Mouse (Mus musculus) MEL (cell line): ENCODE measurements at regions not wholly inside any gene's neighbourhood (a gene's known extent, or its start where the extent isn't known, plus 50 kb on each side); places are given as distances from the start of the nearest gene placed in this dataset.

Source experiments
- DNase-seq: peaks from one replicate; pipeline ENCODE4 v3.0.0; 2011; ENCODE audit warnings: low read depth, low spot score
- H3K27ac ChIP-seq: 2 replicates; pipeline ENCODE4 v1.5.1; 2012; ENCODE audit warnings: low read depth, mild to moderate bottlenecking, control low read depth, low read length, moderate library complexity; ENCODE audit not compliant: control insufficient read depth
- H3K27me3 ChIP-seq, 2 experiments: fragments of 150-350 bp in 1 of 2; sonication (generic) in 1 of 2; 2 replicates each; pipeline ENCODE4 v1.6.1; 2012; ENCODE audit warnings: low read length in 2 of 2, mild to moderate bottlenecking in 2 of 2, improper control_type of control experiment in 1 of 2, moderate library complexity in 1 of 2; ENCODE audit not compliant: insufficient read depth in 2 of 2, control insufficient read depth in 1 of 2
- H3K36me3 ChIP-seq, 2 experiments: 2 replicates each; pipeline ENCODE4 v1.6.1; 2012 to 2014; ENCODE audit warnings: low read length in 2 of 2, improper control_type of control experiment in 1 of 2, inconsistent platforms in 1 of 2, mild to moderate bottlenecking in 1 of 2; ENCODE audit not compliant: insufficient read depth in 2 of 2, control insufficient read depth in 1 of 2
- H3K4me1 ChIP-seq, 2 experiments: fragments of 150-350 bp in 1 of 2; sonication (generic) in 1 of 2; 2 replicates each; pipeline ENCODE4 v1.6.1; 2012; ENCODE audit warnings: low read length in 2 of 2, improper control_type of control experiment in 1 of 2, mild to moderate bottlenecking in 1 of 2; ENCODE audit not compliant: insufficient read depth in 2 of 2, control insufficient read depth in 1 of 2
- H3K4me3 ChIP-seq, 2 experiments: fragments of 150-350 bp in 1 of 2; sonication (generic) in 1 of 2; 2 replicates each; pipeline ENCODE4 v1.5.1; 2012; ENCODE audit warnings: low read depth in 2 of 2, low read length in 2 of 2, mild to moderate bottlenecking in 2 of 2, moderate library complexity in 2 of 2, control low read depth in 1 of 2, improper control_type of control experiment in 1 of 2; ENCODE audit not compliant: control insufficient read depth in 1 of 2, insufficient read depth in 1 of 2
- H3K79me2 ChIP-seq: 2 replicates; pipeline ENCODE4 v1.6.1; 2012; ENCODE audit warnings: mild to moderate bottlenecking, low read length, moderate library complexity; ENCODE audit not compliant: control insufficient read depth, poor library complexity, insufficient read depth
- H3K9ac ChIP-seq: 2 replicates; pipeline ENCODE4 v1.6.1; 2012; ENCODE audit warnings: low read depth, mild to moderate bottlenecking, control low read depth, low read length, moderate library complexity; ENCODE audit not compliant: control insufficient read depth, poor library complexity, severe bottlenecking
- H3K9me3 ChIP-seq: fragments of 150-350 bp; sonication (generic); replicated peaks from 2 replicates; pipeline ENCODE4 v1.6.1; 2012; ENCODE audit warnings: mild to moderate bottlenecking, low read length, improper control_type of control experiment, moderate library complexity; ENCODE audit not compliant: insufficient read depth
- CTCF ChIP-seq, 3 experiments: IDR thresholded peaks in 2 of 3; conservative IDR thresholded peaks in 1 of 3; 2 replicates each; pipeline ENCODE4 v1.5.1; 2011 to 2012; ENCODE audit warnings: low read length in 3 of 3, low read depth in 2 of 3, mild to moderate bottlenecking in 2 of 3, improper control_type of control experiment in 1 of 3, inconsistent platforms in 1 of 3, mixed read lengths in 1 of 3, moderate library complexity in 1 of 3; ENCODE audit not compliant: control insufficient read depth in 1 of 3, insufficient read depth in 1 of 3, poor library complexity in 1 of 3, severe bottlenecking in 1 of 3
- ELF1 ChIP-seq: IDR thresholded peaks from 2 replicates; pipeline ENCODE4 v1.6.1; 2014; ENCODE audit warnings: low read depth, mild to moderate bottlenecking, inconsistent platforms, low read length, improper control_type of control experiment, moderate library complexity
- EP300 ChIP-seq, 2 experiments: IDR thresholded peaks; 2 replicates each; pipeline ENCODE4 v1.6.1; 2011; ENCODE audit warnings: improper control_type of control experiment in 2 of 2, low read length in 2 of 2, low read depth in 1 of 2, mild to moderate bottlenecking in 1 of 2
- ETS1 ChIP-seq: IDR thresholded peaks from 2 replicates; pipeline ENCODE4 v1.6.1; 2012; ENCODE audit warnings: low read depth, mild to moderate bottlenecking, inconsistent platforms, low read length, improper control_type of control experiment, moderate library complexity
- GATA1 ChIP-seq: IDR thresholded peaks from 2 replicates; pipeline ENCODE4 v1.6.1; 2011; ENCODE audit warnings: low read depth, low read length, improper control_type of control experiment
- KAT2A ChIP-seq: conservative IDR thresholded peaks from 2 replicates; pipeline ENCODE4 v1.6.1; 2012; ENCODE audit warnings: low read depth, low read length, improper control_type of control experiment, inconsistent platforms
- MAX ChIP-seq: IDR thresholded peaks from 2 replicates; pipeline ENCODE4 v1.6.1; 2011; ENCODE audit warnings: low read length, improper control_type of control experiment
- MEF2A ChIP-seq: IDR thresholded peaks from 2 replicates; pipeline ENCODE4 v1.6.1; 2014; ENCODE audit warnings: low read depth, mild to moderate bottlenecking, inconsistent platforms, low read length, improper control_type of control experiment; ENCODE audit not compliant: poor library complexity, insufficient replicate concordance, severe bottlenecking; ENCODE audit errors: extremely low read depth
- MXI1 ChIP-seq: IDR thresholded peaks from 2 replicates; pipeline ENCODE4 v1.6.1; 2011; ENCODE audit warnings: mild to moderate bottlenecking, low read depth, low read length, improper control_type of control experiment
- MYC ChIP-seq: IDR thresholded peaks from 2 replicates; pipeline ENCODE4 v1.6.1; 2011; ENCODE audit warnings: low read depth, mild to moderate bottlenecking, low read length, improper control_type of control experiment, moderate library complexity
- NRF1 ChIP-seq: IDR thresholded peaks from 2 replicates; pipeline ENCODE4 v1.6.1; 2014; ENCODE audit warnings: low read depth, mild to moderate bottlenecking, inconsistent platforms, low read length, improper control_type of control experiment, moderate library complexity; ENCODE audit not compliant: poor library complexity, insufficient read depth, severe bottlenecking
- POLR2A ChIP-seq, 2 experiments: IDR thresholded peaks; 2 replicates each; pipeline ENCODE4 v1.6.1; 2011 to 2012; ENCODE audit warnings: low read length in 2 of 2, mild to moderate bottlenecking in 2 of 2, control low read depth in 1 of 2, improper control_type of control experiment in 1 of 2, low read depth in 1 of 2, moderate library complexity in 1 of 2; ENCODE audit not compliant: control insufficient read depth in 1 of 2, insufficient read depth in 1 of 2, poor library complexity in 1 of 2
- POLR2AphosphoS2 ChIP-seq: IDR thresholded peaks from 2 replicates; pipeline ENCODE4 v1.6.1; 2011; ENCODE audit warnings: low read length, improper control_type of control experiment
- POLR2AphosphoS5 ChIP-seq: IDR thresholded peaks from 2 replicates; pipeline ENCODE4 v1.6.1; 2012; ENCODE audit warnings: low read depth, borderline replicate concordance, mild to moderate bottlenecking, inconsistent platforms, low read length, moderate library complexity, mixed read lengths
- RCOR1 ChIP-seq: IDR thresholded peaks from 2 replicates; pipeline ENCODE4 v1.6.1; 2012; ENCODE audit warnings: low read depth, mild to moderate bottlenecking, inconsistent platforms, low read length, improper control_type of control experiment
- SIN3A ChIP-seq: IDR thresholded peaks from 2 replicates; pipeline ENCODE4 v1.6.1; 2012; ENCODE audit warnings: low read length, improper control_type of control experiment, inconsistent platforms
- SMC3 ChIP-seq: IDR thresholded peaks from 2 replicates; pipeline ENCODE4 v1.6.1; 2011; ENCODE audit warnings: low read depth, low read length, improper control_type of control experiment
- TAL1 ChIP-seq: IDR thresholded peaks from 2 replicates; pipeline ENCODE4 v1.6.1; 2012; ENCODE audit warnings: mild to moderate bottlenecking, inconsistent platforms, low read length, moderate library complexity, mixed read lengths
- UBTF ChIP-seq: IDR thresholded peaks from 2 replicates; pipeline ENCODE4 v1.6.1; 2012; ENCODE audit warnings: low read depth, mild to moderate bottlenecking, inconsistent platforms, low read length, improper control_type of control experiment, moderate library complexity, borderline replicate concordance; ENCODE audit not compliant: insufficient read depth
- USF1 ChIP-seq: IDR thresholded peaks from 2 replicates; pipeline ENCODE4 v1.6.1; 2014; ENCODE audit warnings: low read depth, mild to moderate bottlenecking, inconsistent platforms, low read length, improper control_type of control experiment, moderate library complexity
- USF2 ChIP-seq, 2 experiments: IDR thresholded peaks; 2 replicates each; pipeline ENCODE4 v1.6.1; 2011 to 2012; ENCODE audit warnings: improper control_type of control experiment in 2 of 2, low read length in 2 of 2, borderline replicate concordance in 1 of 2, inconsistent platforms in 1 of 2, low read depth in 1 of 2, mild to moderate bottlenecking in 1 of 2; ENCODE audit not compliant: insufficient read depth in 1 of 2
- ZC3H11A ChIP-seq: IDR thresholded peaks from 2 replicates; pipeline ENCODE4 v1.6.1; 2012; ENCODE audit warnings: low read depth, mild to moderate bottlenecking, inconsistent platforms, low read length, improper control_type of control experiment
- ZMIZ1 ChIP-seq: IDR thresholded peaks from 2 replicates; pipeline ENCODE4 v1.6.1; 2012; ENCODE audit warnings: low read depth, mild to moderate bottlenecking, inconsistent platforms, low read length, improper control_type of control experiment, moderate library complexity
- ZNF384 ChIP-seq: IDR thresholded peaks from 2 replicates; pipeline ENCODE4 v1.6.1; 2012; ENCODE audit warnings: low read depth, mild to moderate bottlenecking, inconsistent platforms, low read length, improper control_type of control experiment

DNA sequence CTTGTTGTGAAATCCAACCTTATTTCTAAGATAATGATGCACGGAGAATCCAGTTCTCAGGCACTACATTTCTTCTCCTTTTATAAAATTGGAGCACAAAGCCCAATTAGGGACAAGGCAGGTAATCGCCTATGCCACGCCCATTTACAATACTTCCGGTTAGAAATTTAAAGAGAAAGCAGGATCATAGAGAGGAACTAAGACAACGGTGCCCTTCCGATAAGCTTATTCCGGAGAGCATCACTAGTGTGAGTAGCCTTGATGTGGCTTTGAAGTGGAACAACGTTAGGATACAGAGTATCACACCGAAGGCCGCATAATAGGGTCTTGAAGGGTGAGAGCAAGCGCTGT, 2604.9 kb upstream of the 5930422O12Rik start:
- no peak for DNase-seq
- Histone ChIP-seq H3K79me2 (no peaks in the 10 kb centered on the region), H3K4me1 (no peaks in the 10 kb centered on the region), H3K27ac (no peak overlapping the region), H3K4me3 (no peak overlapping the region), H3K9me3 (no peaks in the 10 kb centered on the region), H3K27me3 (no peaks in the 10 kb centered on the region), H3K9ac (no peak overlapping the region), H3K36me3 (no peaks in the 10 kb centered on the region)
- no peak for TF ChIP-seq ZC3H11A
- TF ChIP-seq SIN3A: no peak
- TF ChIP-seq POLR2AphosphoS2: no peak
- no peak for TF ChIP-seq UBTF
- no peak for TF ChIP-seq GATA1
- TF ChIP-seq POLR2AphosphoS5: no peak
- no peak for TF ChIP-seq NRF1
- no peak for TF ChIP-seq POLR2A (IDR thresholded peaks at IDR 0.05; ENCODE audit: control insufficient read depth in 1 of 2, insufficient read depth in 1 of 2, low read depth in 1 of 2, low read length in 2 of 2, poor library complexity in 1 of 2)
- TF ChIP-seq ELF1: no peak

GRCm38 (mm10) chr8:30826021-30826420, 2602.5 kb upstream of the 5930422O12Rik start:
- Histone ChIP-seq H3K79me2 (no peaks in the 10 kb centered on the region), H3K4me3 (no peak overlapping the region), H3K27me3 (no peaks in the 10 kb centered on the region), H3K4me1 (no peaks in the 10 kb centered on the region), H3K27ac (no peak overlapping the region), H3K9me3 (no peaks in the 10 kb centered on the region), H3K9ac (no peak overlapping the region), H3K36me3 (no peaks in the 10 kb centered on the region)
- no peak for TF ChIP-seq ETS1
- no peak for TF ChIP-seq CTCF (IDR thresholded peaks at IDR 0.05 in 2 of 3, conservative IDR thresholded peaks at IDR 0.05 in 1 of 3; ENCODE audit: control insufficient read depth in 1 of 3, insufficient read depth in 1 of 3, low read depth in 2 of 3, low read length in 3 of 3, poor library complexity in 1 of 3, severe bottlenecking in 1 of 3)
- TF ChIP-seq ZNF384: no peak
- no peak for TF ChIP-seq MXI1
- no peak for TF ChIP-seq TAL1
- no peak for TF ChIP-seq ELF1
- no peak for TF ChIP-seq USF2 (IDR thresholded peaks at IDR 0.05; ENCODE audit: borderline replicate concordance in 1 of 2, insufficient read depth in 1 of 2, low read depth in 1 of 2, low read length in 2 of 2)
- TF ChIP-seq SMC3: no peak
- no peak for TF ChIP-seq GATA1
- TF ChIP-seq MAX: no peak
- TF ChIP-seq SIN3A: no peak
- TF ChIP-seq USF1: no peak
- no peak for TF ChIP-seq MEF2A
- TF ChIP-seq RCOR1: no peak
- no peak for TF ChIP-seq POLR2A (IDR thresholded peaks at IDR 0.05; ENCODE audit: control insufficient read depth in 1 of 2, insufficient read depth in 1 of 2, low read depth in 1 of 2, low read length in 2 of 2, poor library complexity in 1 of 2)
- no peak for TF ChIP-seq EP300 (IDR thresholded peaks at IDR 0.05; ENCODE audit: low read depth in 1 of 2, low read length in 2 of 2)
- no peak for TF ChIP-seq ZMIZ1
- TF ChIP-seq KAT2A: no peak
- no peak for TF ChIP-seq MYC
- DNase-seq: no peak
